Mouse (Mus musculus): Measurements from ENCODE around the gene Cygb. TPM values are rescaled to one million over a fixed set of nuclear protein-coding genes. Genes with fewer than 3 reads are reported as not detected.

Cygb gene
- polyA plus RNA-seq, 1 experiment: 0.02 TPM

DNA sequence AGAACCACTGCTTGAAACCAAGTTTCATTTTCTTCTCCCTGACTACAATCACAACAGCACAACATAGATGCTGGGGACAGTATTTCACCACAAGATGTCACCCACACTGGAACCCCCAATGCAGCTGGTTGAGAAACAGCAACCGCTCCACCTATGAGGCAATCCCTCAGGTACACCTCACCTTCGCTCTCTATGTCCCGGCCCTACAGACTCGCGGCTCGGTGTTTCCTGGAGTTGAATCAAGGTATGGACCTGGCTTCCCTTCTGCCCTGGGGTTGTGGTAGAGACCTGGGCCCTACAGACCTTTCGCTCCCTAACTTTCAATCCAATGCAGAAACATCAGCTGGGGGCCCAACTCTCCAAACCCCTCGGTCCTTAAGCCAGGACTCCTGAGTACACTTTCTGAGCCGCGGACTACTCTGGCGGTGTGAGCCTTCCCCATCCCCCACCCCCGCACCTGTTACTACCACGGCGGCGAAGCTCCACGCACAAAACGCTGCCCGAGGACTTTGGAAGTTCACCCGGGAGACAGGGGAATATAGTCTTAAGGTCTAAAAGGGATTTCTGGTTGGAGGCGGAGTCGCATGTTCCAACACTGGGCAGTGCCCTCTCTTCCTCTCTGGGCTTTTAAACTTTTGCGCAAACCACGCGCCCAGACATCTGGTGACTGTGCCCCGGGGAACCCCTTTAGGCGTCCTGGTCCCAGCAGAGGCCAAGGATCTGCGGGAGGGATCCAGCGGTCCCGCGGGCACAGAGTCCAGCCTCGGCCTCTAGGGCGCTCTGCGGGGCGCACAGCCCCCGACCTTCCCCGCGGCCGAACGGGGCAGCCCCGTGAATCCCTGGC is 30.6 kb downstream of the Cygb start:
- Histone ChIP-seq H3K4me3 (replicated peaks) (peak overlapping the region; percentile 80), H3K9me3 (ENCODE audit: control insufficient read depth, low read length) (no peaks in the 10 kb centered on the region), H3K36me3 (ENCODE audit: control insufficient read depth) (peaks cover 33% of the 10 kb centered on the region), H3K4me1 (ENCODE audit: control insufficient read depth) (peaks cover 89% of the 10 kb centered on the region), H3K27me3 (ENCODE audit: control insufficient read depth) (no peaks in the 10 kb centered on the region)
- no peak for TF ChIP-seq TAL1 (IDR thresholded peaks at IDR 0.05; ENCODE audit: low read length)
- no peak for TF ChIP-seq GATA1 (IDR thresholded peaks at IDR 0.05; ENCODE audit: low read length)

DNA sequence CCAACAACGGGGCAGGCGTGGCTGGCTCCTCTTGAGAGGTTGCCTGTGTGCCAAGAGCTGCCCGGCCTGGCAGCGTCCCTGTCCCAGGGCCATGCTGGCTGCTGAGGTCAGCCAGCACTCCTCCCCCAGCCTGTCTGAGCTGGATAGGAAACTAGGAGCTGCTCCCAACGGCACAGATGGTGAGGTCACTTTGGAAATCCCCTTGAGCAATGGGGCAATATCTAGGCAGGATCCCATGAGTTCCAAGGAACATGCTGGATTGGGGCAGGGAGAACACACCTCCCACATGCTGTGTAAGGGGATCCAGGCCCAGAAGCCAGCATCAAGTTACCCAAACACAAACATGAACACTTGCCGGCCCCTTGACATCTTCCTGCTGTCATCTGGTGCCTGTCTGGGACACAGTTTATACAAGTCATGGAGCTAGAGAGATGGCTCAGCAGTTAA is 32.8 kb downstream of the Cygb start:
- TF ChIP-seq GATA1 (IDR thresholded peaks at IDR 0.05; ENCODE audit: low read length) (no peak), TAL1 (IDR thresholded peaks at IDR 0.05; ENCODE audit: low read length) (no peak)
- peaks cover 51% of the 10 kb centered on the region for H3K36me3 ChIP-seq (ENCODE audit: control insufficient read depth)
- H3K27me3 ChIP-seq (ENCODE audit: control insufficient read depth): no peaks in the 10 kb centered on the region
- H3K4me1 ChIP-seq (ENCODE audit: control insufficient read depth): peaks cover 97% of the 10 kb centered on the region
- H3K4me3 ChIP-seq (replicated peaks): peak overlapping the region; percentile 80
- H3K9me3 ChIP-seq (ENCODE audit: control insufficient read depth, low read length): no peaks in the 10 kb centered on the region

DNA sequence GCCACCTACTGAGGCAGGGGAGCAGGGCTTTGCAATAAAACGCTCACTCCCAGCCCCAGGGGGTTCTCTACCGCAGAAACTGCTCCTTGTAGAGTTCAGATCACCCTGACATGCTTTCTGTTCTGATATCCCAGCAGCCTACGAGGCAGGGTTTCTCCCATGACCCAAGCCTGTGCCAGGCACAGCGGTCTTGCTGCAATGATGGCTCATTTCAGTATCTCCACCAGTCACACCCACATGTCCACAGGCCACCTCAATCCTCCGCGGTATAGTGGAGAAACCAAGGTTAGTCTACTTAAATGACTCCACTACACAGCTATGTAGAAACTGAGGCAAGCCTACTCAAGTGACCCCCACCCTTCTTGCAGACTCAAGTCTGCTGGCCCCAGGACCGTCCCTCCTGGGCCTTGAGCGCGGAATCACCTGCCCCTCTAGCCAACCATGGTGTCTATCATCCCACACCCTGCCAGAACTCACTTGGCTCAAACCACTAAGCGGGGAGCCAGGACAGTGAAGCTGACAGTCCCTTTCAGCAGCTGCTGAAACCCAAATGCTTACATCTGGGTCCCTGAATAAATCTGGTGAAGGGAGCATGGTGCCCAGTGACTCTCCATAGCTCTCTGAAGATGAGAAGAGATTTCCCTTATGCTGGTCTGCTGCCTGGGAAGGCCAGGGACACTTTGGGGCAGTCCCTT is 33.4 kb downstream of the Cygb start:
- Histone ChIP-seq H3K27me3 (ENCODE audit: control insufficient read depth) (no peaks in the 10 kb centered on the region), H3K9me3 (ENCODE audit: control insufficient read depth, low read length) (no peaks in the 10 kb centered on the region), H3K4me1 (ENCODE audit: control insufficient read depth) (peaks cover 100% of the 10 kb centered on the region), H3K4me3 (replicated peaks) (peak overlapping the region; percentile 80), H3K36me3 (ENCODE audit: control insufficient read depth) (peaks cover 51% of the 10 kb centered on the region)
- TF ChIP-seq GATA1 (IDR thresholded peaks at IDR 0.05; ENCODE audit: low read length) (no peak), TAL1 (IDR thresholded peaks at IDR 0.05; ENCODE audit: low read length) (no peak)

DNA sequence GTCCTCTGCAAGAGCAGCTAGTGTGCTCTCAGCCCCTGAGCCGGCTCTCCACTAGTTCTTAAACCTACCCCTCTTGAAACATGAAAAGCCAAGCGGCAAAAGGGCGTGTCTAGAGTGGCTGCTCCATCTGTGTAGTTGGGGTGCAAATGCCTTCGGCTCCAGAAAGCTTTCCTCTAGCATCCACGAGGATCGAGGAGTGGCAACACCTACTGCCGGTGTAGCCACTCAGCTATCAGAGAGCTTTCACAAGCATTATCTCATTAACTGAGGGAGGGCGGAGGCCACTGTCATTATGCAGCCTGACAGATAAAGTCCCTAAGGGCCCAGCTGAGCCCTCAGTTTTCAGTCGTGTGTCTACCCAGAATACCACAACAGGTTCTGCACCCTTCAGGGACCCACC is 34.0 kb downstream of the Cygb start:
- H3K36me3 ChIP-seq (ENCODE audit: control insufficient read depth): peaks cover 51% of the 10 kb centered on the region

DNA sequence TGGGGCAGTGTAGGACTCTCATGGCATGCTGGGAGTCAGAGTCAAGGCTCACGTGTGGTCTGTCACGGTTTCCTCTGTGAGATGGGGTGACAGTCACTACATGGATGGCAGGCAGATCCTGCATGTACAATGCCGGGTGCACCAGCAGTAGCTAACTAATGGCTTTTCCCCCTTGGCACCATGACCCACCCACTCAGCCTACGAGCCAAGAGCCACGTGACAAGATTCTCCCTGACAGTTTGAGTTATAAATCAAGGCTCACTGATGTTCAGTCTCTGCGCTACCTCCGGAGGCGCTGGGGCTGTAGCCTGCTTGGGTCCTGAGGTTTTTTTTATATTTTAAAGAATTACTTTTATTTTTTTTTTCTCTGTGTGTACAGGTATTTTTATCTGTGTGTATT is 34.6 kb downstream of the Cygb start:
- H3K27me3 ChIP-seq (ENCODE audit: control insufficient read depth): no peaks in the 10 kb centered on the region
- H3K9me3 ChIP-seq (ENCODE audit: control insufficient read depth, low read length): no peaks in the 10 kb centered on the region
- TF ChIP-seq GATA1 (IDR thresholded peaks at IDR 0.05; ENCODE audit: low read length) (no peak), TAL1 (IDR thresholded peaks at IDR 0.05; ENCODE audit: low read length) (no peak)
- peaks cover 56% of the 10 kb centered on the region for H3K36me3 ChIP-seq (ENCODE audit: control insufficient read depth)
- H3K4me3 ChIP-seq (replicated peaks): peak overlapping the region; percentile 80
- H3K4me1 ChIP-seq (ENCODE audit: control insufficient read depth): peaks cover 100% of the 10 kb centered on the region

More for the DNA sequence above, 34.0 kb downstream of the Cygb start:
- H3K27me3 ChIP-seq (ENCODE audit: control insufficient read depth): no peaks in the 10 kb centered on the region
- TF ChIP-seq TAL1 (IDR thresholded peaks at IDR 0.05; ENCODE audit: low read length) (peak; percentile 44), GATA1 (IDR thresholded peaks at IDR 0.05; ENCODE audit: low read length) (peak; percentile 74)
- peak overlapping the region; percentile 80 for H3K4me3 ChIP-seq (replicated peaks)
- no peaks in the 10 kb centered on the region for H3K9me3 ChIP-seq (ENCODE audit: control insufficient read depth, low read length)
- H3K4me1 ChIP-seq (ENCODE audit: control insufficient read depth): peaks cover 100% of the 10 kb centered on the region

DNA sequence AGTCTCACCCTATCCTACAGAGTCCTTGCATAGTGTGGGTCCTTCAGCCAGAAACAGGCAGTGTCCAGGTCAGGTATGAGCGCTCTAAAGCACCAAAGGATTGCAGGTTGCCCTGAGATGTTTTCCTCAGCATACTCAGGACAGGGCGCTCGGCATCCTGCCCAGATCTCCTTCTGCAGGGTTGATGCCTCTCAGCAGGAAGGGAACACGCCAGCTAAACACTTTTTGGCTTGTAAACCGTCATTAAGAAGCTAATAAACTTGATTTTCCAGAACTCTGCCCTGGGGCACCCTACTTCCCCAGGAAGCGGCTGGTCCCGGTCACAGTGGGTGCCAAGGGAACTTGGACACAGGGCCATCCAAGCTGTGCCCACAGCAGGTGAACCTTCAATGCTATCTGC is 35.0 kb downstream of the Cygb start:
- H3K36me3 ChIP-seq (ENCODE audit: control insufficient read depth): peaks cover 59% of the 10 kb centered on the region
- H3K4me1 ChIP-seq (ENCODE audit: control insufficient read depth): peaks cover 100% of the 10 kb centered on the region
- TF ChIP-seq GATA1 (IDR thresholded peaks at IDR 0.05; ENCODE audit: low read length) (no peak), TAL1 (IDR thresholded peaks at IDR 0.05; ENCODE audit: low read length) (no peak)
- H3K4me3 ChIP-seq (replicated peaks): peak overlapping the region; percentile 80
- H3K9me3 ChIP-seq (ENCODE audit: control insufficient read depth, low read length): no peaks in the 10 kb centered on the region
- no peaks in the 10 kb centered on the region for H3K27me3 ChIP-seq (ENCODE audit: control insufficient read depth)

DNA sequence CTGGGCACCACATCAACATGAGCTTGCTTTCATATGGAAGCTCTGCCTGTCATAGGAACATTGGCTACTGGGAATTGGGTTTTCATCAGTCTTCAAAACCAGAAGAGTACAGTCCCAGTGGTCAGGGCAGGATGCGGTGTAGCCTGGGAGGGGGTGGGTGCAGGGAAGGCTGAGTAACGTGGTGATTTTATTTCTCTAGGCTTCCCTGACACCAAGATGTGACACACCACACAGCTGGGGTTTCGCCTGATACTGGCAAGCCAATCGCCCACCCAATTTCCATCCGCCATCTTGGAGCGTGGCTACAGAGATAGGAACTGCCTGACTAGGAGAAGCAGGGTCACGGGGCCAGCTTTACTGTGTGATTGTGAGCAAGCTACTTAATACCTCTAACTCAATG is 35.4 kb downstream of the Cygb start:
- Histone ChIP-seq H3K36me3 (ENCODE audit: control insufficient read depth) (peaks cover 63% of the 10 kb centered on the region), H3K4me1 (ENCODE audit: control insufficient read depth) (peaks cover 100% of the 10 kb centered on the region)
- TF ChIP-seq TAL1 (IDR thresholded peaks at IDR 0.05; ENCODE audit: low read length) (no peak), GATA1 (IDR thresholded peaks at IDR 0.05; ENCODE audit: low read length) (no peak)

DNA sequence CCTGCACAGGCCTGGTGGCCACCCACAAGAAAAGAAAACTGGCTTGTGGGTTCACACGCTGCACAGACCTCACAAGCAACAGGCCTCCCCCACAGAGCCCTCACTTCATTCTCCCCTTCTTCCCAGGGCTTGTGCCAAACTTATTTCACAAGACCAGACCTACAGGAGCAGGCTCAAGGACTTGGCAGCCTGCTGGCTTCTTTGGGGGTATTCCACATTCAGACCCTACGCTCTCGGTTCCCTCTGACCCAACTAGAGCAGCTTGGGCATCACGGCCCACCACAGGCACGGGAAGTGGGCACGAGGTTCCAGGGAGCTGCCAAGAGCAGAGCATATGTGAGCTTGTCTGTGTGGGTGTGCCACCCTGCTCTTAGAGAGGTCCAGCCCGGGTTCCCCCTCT is 36.5 kb downstream of the Cygb start:
- TF ChIP-seq GATA1 (IDR thresholded peaks at IDR 0.05; ENCODE audit: low read length) (no peak), TAL1 (IDR thresholded peaks at IDR 0.05; ENCODE audit: low read length) (no peak)
- no peak overlapping the region for H3K4me3 ChIP-seq (replicated peaks)
- H3K36me3 ChIP-seq (ENCODE audit: control insufficient read depth): peaks cover 73% of the 10 kb centered on the region
- H3K27me3 ChIP-seq (ENCODE audit: control insufficient read depth): no peaks in the 10 kb centered on the region
- H3K9me3 ChIP-seq (ENCODE audit: control insufficient read depth, low read length): no peaks in the 10 kb centered on the region
- peaks cover 100% of the 10 kb centered on the region for H3K4me1 ChIP-seq (ENCODE audit: control insufficient read depth)

More for the DNA sequence above, 35.4 kb downstream of the Cygb start:
- H3K27me3 ChIP-seq (ENCODE audit: control insufficient read depth): no peaks in the 10 kb centered on the region
- no peaks in the 10 kb centered on the region for H3K9me3 ChIP-seq (ENCODE audit: control insufficient read depth, low read length)
- H3K4me3 ChIP-seq (replicated peaks): no peak overlapping the region

DNA sequence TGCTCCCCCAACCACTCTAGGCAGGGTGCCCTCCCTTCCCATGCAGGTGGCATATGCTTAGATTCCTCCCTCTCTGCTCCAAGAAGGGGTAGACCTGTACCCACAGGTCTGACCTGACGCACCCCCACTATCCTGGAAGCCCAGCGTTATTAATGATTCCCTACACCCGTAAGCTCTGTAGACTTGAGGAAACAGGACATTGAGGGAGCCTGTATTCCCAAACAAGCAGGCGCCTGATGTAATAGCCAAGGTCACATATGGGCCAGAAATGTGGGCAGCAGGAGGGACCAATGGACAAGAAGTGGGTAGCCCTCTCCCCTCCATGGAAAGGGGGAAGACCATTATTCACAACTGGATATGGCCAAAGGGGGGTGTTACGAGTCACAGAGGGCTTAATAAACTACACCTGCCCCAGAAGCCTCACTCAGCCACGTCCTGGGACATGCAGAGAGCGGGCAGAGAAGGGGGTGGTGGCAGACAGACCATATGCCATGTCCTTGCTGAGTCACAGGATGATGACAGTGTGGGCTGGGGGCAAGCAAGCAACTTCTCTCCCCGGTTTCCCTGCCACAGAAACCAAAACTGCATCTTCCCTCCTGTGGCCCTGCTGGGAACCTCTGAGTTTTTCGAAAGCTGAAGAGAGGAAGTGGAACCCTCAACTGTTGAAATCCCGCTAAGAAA is 37.5 kb downstream of the Cygb start:
- TF ChIP-seq TAL1 (IDR thresholded peaks at IDR 0.05; ENCODE audit: low read length): no peak
- TF ChIP-seq GATA1 (IDR thresholded peaks at IDR 0.05; ENCODE audit: low read length): no peak
- H3K36me3 ChIP-seq (ENCODE audit: control insufficient read depth): peaks cover 74% of the 10 kb centered on the region
- no peaks in the 10 kb centered on the region for H3K9me3 ChIP-seq (ENCODE audit: control insufficient read depth, low read length)
- no peaks in the 10 kb centered on the region for H3K27me3 ChIP-seq (ENCODE audit: control insufficient read depth)
- peak overlapping the region; percentile 65 for H3K4me3 ChIP-seq (replicated peaks)
- peaks cover 100% of the 10 kb centered on the region for H3K4me1 ChIP-seq (ENCODE audit: control insufficient read depth)
